Mouse (Mus musculus) cerebellum, adult (tissue): ENCODE data around the gene Rap1gap2.

Source experiments
- ATAC-seq: cut with Nextera tagmentation; 2 replicates; pipeline ENCODE4 v1.9.2; 2017; ENCODE audit warnings: mild to moderate bottlenecking, moderate library complexity, mixed read lengths; ENCODE audit not compliant: insufficient number of reproducible peaks, low FRiP score, low TSS enrichment

Rap1gap2 gene

DNA sequence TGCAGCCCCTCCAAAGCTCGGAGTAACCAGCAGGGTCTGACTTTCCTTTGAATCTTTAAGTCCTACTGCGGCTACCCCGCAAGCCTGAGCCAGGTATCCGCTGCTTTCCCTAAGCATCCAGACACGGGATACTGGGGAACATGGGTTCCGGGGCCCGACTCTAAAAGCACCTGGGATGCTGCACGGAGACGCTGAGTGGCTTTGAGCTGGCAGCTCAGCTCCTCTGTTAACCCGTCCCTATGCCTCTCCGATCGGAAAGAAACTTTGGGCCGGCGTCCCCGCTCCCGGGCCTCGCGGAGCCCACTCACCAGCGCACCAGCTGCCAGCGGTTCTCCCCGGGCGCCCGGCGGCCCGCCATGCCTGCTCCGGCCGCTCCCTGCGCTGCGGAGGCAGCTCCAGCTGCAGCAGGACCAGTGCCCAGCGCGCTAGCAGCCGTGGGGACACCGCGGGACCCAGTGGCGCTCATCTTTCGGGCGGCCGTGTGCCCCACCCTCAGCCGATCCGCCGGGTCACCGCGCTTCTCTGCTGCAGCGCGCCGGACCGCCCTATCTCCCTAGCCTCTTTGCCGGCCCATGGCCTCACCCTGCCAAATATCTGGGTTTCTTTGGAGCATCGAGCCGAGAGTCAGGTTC, at the start of gene Rap1gap2:
TSS of gene Rap1gap2 (minus strand) at position 371 of the 632 bp plus-strand sequence.
- ATAC-seq = peak; percentile 49; the same call in 1 of the 2 replicates

DNA sequence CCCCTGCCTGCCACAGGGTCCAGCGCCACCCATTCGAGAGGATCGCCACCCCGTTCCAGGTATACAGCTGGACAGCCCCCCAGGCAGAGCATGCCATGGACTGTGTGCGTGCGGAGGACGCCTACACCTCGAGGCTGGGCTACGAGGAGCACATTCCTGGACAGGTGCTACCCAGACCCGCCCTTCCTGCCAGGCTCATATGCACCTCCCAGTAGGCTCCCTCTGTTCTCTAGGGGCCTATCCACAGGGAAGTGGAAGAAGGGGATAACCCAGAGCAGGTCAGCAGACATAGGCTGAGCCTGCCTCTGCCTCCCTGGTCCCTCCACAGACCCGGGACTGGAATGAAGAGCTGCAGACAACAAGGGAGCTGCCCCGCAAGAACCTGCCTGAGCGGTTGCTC, 49.6 kb upstream of the Rap1gap2 start:
- no peak for ATAC-seq

- no peak for ATAC-seq
These were observed 45.2 kb upstream of the Rap1gap2 start for GRCm38 (mm10) chr11:74655941-74656340.

DNA sequence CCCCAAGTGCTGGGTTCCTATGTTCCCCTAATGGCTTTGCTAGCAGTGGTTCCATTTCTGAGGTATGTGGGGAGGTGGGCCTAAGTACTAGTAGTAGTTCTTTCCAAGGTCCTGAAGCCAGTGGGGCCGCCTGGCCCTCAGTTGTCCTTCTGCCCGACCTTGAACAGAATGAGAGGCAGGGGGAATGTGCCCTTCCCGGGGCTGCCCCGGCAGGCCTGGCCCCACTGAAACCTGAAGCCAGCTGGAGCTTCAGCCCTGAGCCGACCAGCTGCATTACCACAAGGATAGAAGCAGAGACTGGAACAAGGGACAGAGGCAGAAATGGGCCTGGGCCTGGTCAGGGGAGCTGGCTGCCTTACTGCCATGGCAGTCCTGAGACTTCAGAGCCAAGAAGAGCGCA, 42.7 kb upstream of the Rap1gap2 start:
- no peak for ATAC-seq

DNA sequence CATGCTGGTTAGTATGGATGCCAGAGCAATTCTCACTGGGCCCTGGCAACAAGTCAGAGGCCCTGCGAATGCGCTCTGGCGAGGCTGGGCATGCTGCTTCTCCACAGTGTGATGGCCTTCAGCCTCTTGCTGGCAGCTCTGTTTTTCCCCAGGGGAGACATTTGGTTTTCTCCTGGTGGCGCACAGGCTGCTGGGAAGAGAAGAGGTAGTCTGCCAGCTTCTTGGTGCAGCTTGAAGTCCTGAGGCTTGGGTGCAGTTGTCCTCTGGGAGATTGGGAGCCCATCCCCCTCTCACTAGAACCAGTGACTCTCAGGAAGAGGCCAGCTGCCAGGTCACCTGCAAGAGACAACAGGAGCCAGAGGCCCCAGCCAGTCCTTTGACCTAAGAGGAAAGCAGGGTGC, 42.1 kb upstream of the Rap1gap2 start:
- ATAC-seq = no peak

DNA sequence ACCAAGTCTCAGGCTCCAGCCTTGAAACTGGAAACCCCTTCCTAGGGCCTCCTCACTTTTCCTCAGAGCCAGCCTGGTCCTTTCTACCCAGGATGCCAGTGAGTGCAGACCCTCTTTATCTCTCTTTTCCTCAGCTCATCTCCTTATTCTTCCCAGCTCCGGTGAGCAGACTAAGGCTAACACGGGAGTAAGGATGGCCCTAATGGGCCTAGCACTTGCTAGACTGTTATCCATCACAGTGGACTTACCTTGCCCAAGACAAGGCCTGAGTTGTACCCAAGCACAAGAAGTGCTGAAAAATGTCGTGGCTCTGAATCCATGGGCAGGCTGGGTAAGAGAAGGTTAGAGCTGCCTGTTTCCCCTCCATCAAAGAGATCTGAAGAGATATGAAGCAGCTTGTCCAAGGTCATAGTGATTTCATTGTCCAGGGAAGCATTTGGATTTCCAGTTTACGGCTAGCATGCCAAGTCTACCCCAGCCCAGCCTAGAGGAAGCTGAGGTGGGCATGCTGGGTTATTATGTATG, 39.9 kb upstream of the Rap1gap2 start:
- ATAC-seq = no peak

- ATAC-seq = peak; percentile 32; the same call in 1 of the 2 replicates
These were observed 39.2 kb upstream of the Rap1gap2 start for GRCm38 (mm10) chr11:74649647-74650551.

GRCm38 (mm10) chr11:74649095-74649646, 38.5 kb upstream of the Rap1gap2 start, which contains the start of gene Cluh:
TSS of gene Cluh (plus strand) at chr11:74649495.
- ATAC-seq = peak; percentile 83

DNA sequence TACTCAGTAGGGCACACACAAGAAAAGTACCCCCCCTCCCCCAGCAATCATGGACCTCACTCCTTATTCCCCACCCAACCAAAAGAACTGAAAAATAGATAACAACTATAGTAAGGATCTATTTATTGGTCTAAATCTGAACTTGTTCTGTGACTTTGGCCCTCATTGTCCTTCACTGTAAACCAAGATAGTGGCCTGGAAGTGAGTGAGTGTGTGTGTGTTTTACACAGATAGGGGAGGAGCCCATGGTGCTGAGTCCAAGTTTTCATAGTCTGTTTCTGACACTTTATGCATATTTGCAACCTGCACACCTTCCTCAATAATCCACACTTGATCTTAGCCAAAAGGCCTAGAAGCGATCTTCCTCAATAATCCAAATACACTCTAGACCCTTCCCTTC, 38.0 kb upstream of the Rap1gap2 start:
- ATAC-seq = no peak

DNA sequence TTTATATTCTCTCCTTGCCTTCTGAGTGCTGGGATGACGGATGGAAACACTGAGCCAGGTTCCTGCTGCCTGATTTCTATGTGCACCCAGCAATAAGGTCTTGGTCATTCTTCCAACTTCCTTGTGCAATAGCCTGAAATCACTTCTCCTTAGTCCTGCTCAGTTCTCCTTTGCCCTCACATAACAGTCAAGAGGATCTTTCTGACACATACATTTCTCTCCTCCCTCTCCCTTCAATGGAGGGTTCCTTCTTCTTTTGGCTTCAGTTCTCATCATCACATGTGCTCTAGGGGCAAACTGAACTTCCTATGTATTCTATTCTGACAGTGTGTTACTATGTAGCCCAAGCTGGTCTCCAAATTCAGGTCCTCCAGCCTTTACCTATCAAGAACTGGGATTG, 37.3 kb upstream of the Rap1gap2 start:
- no peak for ATAC-seq

DNA sequence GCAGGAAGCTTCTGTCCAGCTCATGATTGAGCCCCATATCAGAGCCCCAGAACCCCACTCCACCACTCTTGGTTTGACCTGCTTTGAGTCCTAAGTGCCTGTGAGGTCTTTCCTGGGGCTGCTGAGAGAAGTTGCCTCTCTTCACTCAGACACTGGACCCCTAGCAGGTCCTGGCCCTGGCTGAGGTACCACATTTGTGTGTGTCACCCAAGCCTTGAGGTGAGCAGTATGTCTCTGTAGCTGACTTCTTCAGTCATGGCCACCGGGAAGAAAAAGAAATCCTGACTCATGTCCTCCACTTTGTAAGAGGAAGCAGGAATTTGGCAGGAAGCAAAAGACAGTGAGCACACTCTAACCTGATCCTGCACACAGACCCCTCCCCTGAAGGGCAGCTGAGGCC, 28.9 kb upstream of the Rap1gap2 start:
- no peak for ATAC-seq

GRCm38 (mm10) chr11:74638791-74639411, 28.2 kb upstream of the Rap1gap2 start:
- ATAC-seq = 0 out of 2 replicates have a peak, but pooled peaks have one; percentile 7

GRCm38 (mm10) chr11:74637971-74638790, 27.5 kb upstream of the Rap1gap2 start:
- ATAC-seq = peak; percentile 86

DNA sequence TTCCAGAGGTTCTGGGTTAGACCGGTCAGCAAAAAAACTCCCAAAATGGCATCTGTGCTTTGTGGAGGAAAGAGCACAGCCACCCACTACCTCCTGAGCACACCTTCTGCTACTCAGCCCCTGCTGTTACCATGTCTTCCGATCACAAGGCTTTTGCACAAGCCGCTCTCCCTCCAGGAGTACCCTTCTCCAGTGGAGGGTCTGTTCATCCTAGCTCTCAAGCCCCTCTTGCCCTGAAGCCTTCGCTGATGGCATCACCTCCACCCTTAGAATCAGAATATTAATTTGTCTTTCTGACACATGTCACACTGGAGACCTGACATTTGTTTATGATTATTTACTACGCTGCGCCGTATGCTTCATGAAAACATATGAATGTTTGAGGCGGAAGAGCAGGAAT, 26.8 kb upstream of the Rap1gap2 start:
- no peak for ATAC-seq

GRCm38 (mm10) chr11:74634490-74635275, 24.0 kb upstream of the Rap1gap2 start:
- ATAC-seq = peak; percentile 43; the same call in 1 of the 2 replicates

GRCm38 (mm10) chr11:74631880-74632789, 21.4 kb upstream of the Rap1gap2 start:
- ATAC-seq = no peak

DNA sequence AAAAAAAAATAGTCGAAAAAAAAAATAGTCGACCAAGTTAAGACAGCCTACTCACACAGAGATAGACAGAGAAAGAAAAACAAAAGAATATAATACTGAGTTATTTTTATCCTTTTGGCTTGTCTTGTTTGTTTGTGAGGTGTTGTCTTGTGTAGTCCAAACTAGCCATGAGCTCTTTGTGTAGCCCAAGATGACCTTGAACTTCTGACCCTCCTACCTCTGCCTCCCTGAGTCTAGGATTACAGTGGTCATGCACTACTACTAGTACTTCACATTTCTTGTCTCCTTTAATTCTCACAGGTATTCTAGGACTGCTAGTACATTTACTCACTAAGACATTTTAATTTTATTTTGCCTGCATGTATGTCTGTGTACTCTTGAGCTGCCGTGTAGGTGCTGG, 16.8 kb upstream of the Rap1gap2 start:
- ATAC-seq = no peak

DNA sequence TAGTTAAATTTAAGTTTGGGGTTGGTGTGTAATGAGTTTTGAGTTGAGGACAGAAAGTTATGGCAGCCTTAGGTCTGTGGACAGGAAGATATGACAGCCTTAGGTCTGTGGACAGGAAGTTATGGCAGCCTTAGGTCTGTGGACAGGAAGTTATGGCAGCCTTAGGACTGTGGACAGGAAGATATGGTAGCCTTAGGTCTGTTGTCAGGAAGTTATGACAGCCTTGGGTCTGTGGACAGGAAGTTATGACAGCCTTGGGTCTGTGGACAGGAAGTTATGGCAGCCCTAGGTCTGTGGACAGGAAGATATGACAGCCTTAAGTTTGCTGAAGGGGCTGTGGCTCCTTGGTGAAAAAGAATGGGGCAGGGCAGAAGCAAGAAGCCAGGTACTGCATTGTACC, 14.6 kb upstream of the Rap1gap2 start:
- no peak for ATAC-seq
